8 mouse cellular contexts compared by ENCODE assay signal in genomic region chr16:73105496-73105895, GRCm38 (mm10).
DNase-seq lines count a peak whose midpoint lies in the region; ATAC-seq and TF ChIP-seq lines count a peak whose summit lies in the region.

No protein-coding gene starts in this region.

- TF ChIP-seq CTCF in midbrain, postnatal 0 days (IDR thresholded peaks at IDR 0.05), result no peak
- TF ChIP-seq CTCF in stomach, postnatal 0 days (IDR thresholded peaks at IDR 0.05; ENCODE audit: low read depth), result no peak

- 68% methylated on average over 10 of the region's 10 CpGs for WGBS in forebrain, embryonic 12.5 days
- 78% methylated on average over 10 of the region's 10 CpGs for WGBS in forebrain, embryonic 11.5 days
- WGBS in hindbrain, embryonic 15.5 days, result 28% methylated on average over 10 of the region's 10 CpGs
- WGBS in midbrain, postnatal 0 days, result 27% methylated on average over 10 of the region's 10 CpGs
- 68% methylated on average over 10 of the region's 10 CpGs for WGBS in stomach, postnatal 0 days

- ATAC-seq in forebrain, embryonic 12.5 days (ENCODE audit: low FRiP score), result 0 out of 2 replicates have a peak, but pooled peaks have one; percentile 51
- ATAC-seq in forebrain, embryonic 11.5 days (replicated peaks; ENCODE audit: low FRiP score), result no peak
- ATAC-seq in hindbrain, embryonic 15.5 days (ENCODE audit: low FRiP score, low read depth), result peak; percentile 81
- ATAC-seq in midbrain, postnatal 0 days (ENCODE audit: low FRiP score), result peak; percentile 81
- ATAC-seq in stomach, postnatal 0 days (ENCODE audit: low FRiP score, low TSS enrichment), result no peak
- no peak for ATAC-seq in erythroblast, adult 5-6 weeks (replicated peaks; ENCODE audit: low FRiP score, poor library complexity, severe bottlenecking)

- TF ChIP-seq EP300 in stomach, postnatal 0 days (optimal IDR thresholded peaks at IDR 0.05), result no peak

- H3K27ac ChIP-seq in forebrain, embryonic 12.5 days, result no peak overlapping the region
- no peak overlapping the region for H3K27ac ChIP-seq in forebrain, embryonic 11.5 days (ENCODE audit: low read depth, low read length)
- peak overlapping the region; percentile 46 for H3K27ac ChIP-seq in hindbrain, embryonic 15.5 days (replicated peaks)
- peak overlapping the region; percentile 43; the same call in 1 of the 2 replicates for H3K27ac ChIP-seq in midbrain, postnatal 0 days (ENCODE audit: low read depth, low read length)
- no peak overlapping the region for H3K27ac ChIP-seq in stomach, postnatal 0 days (replicated peaks)

- DNase-seq in forebrain, embryonic 11.5 days (ENCODE audit: low spot score), result no peak
- peak; percentile 78 for DNase-seq in cerebellum, adult 11-12 months
- DNase-seq in midbrain, postnatal 0 days (ENCODE audit: low spot score), result peak; percentile 94
- no peak for DNase-seq in stomach, postnatal 0 days (ENCODE audit: low spot score)
- DNase-seq in retina, embryonic 14.5 days (ENCODE audit: low spot score), result no peak

- no peak overlapping the region for H3K9ac ChIP-seq in forebrain, embryonic 12.5 days
- H3K9ac ChIP-seq in forebrain, embryonic 11.5 days (ENCODE audit: low read length), result no peak overlapping the region
- H3K9ac ChIP-seq in hindbrain, embryonic 15.5 days, result no peak overlapping the region
- H3K9ac ChIP-seq in midbrain, postnatal 0 days (replicated peaks; ENCODE audit: low read length, poor library complexity, severe bottlenecking), result no peak overlapping the region
- no peak overlapping the region for H3K9ac ChIP-seq in stomach, postnatal 0 days (ENCODE audit: low read length)

- no peak overlapping the region for H3K4me3 ChIP-seq in forebrain, embryonic 12.5 days (replicated peaks)
- no peak overlapping the region for H3K4me3 ChIP-seq in forebrain, embryonic 11.5 days (ENCODE audit: low read depth, low read length)
- H3K4me3 ChIP-seq in hindbrain, embryonic 15.5 days, result no peak overlapping the region
- H3K4me3 ChIP-seq in midbrain, postnatal 0 days (ENCODE audit: low read depth, low read length), result no peak overlapping the region
- H3K4me3 ChIP-seq in stomach, postnatal 0 days (ENCODE audit: low read depth, low read length), result no peak overlapping the region

- H3K9me3 ChIP-seq in forebrain, embryonic 12.5 days, result no peaks in the 10 kb centered on the region
- H3K9me3 ChIP-seq in forebrain, embryonic 11.5 days (ENCODE audit: control insufficient read depth, low read length), result no peaks in the 10 kb centered on the region
- no peaks in the 10 kb centered on the region for H3K9me3 ChIP-seq in hindbrain, embryonic 15.5 days
- H3K9me3 ChIP-seq in midbrain, postnatal 0 days (ENCODE audit: low read length), result no peaks in the 10 kb centered on the region
- H3K9me3 ChIP-seq in stomach, postnatal 0 days (ENCODE audit: control insufficient read depth, low read length), result no peaks in the 10 kb centered on the region

- no peaks in the 10 kb centered on the region for H3K27me3 ChIP-seq in forebrain, embryonic 12.5 days
- no peaks in the 10 kb centered on the region for H3K27me3 ChIP-seq in forebrain, embryonic 11.5 days (ENCODE audit: control insufficient read depth, insufficient read depth, low read length)
- H3K27me3 ChIP-seq in hindbrain, embryonic 15.5 days, result no peaks in the 10 kb centered on the region
- H3K27me3 ChIP-seq in midbrain, postnatal 0 days (ENCODE audit: insufficient read depth, low read length), result no peaks in the 10 kb centered on the region
- H3K27me3 ChIP-seq in stomach, postnatal 0 days (ENCODE audit: control insufficient read depth, insufficient read depth, low read length), result no peaks in the 10 kb centered on the region

- H3K36me3 ChIP-seq in forebrain, embryonic 12.5 days (replicated peaks), result no peaks in the 10 kb centered on the region
- no peaks in the 10 kb centered on the region for H3K36me3 ChIP-seq in forebrain, embryonic 11.5 days (ENCODE audit: control insufficient read depth, insufficient read depth, low read length)
- no peaks in the 10 kb centered on the region for H3K36me3 ChIP-seq in hindbrain, embryonic 15.5 days
- H3K36me3 ChIP-seq in midbrain, postnatal 0 days (ENCODE audit: insufficient read depth, low read length), result no peaks in the 10 kb centered on the region
- H3K36me3 ChIP-seq in stomach, postnatal 0 days (ENCODE audit: control insufficient read depth, insufficient read depth, low read length), result no peaks in the 10 kb centered on the region

- H3K4me2 ChIP-seq in forebrain, embryonic 12.5 days, result no peak overlapping the region
- H3K4me2 ChIP-seq in forebrain, embryonic 11.5 days (ENCODE audit: low read depth, low read length, severe bottlenecking), result no peak overlapping the region
- peak overlapping the region; percentile 26 for H3K4me2 ChIP-seq in hindbrain, embryonic 15.5 days
- no peak overlapping the region for H3K4me2 ChIP-seq in midbrain, postnatal 0 days (ENCODE audit: low read depth, low read length, poor library complexity, severe bottlenecking)
- no peak overlapping the region for H3K4me2 ChIP-seq in stomach, postnatal 0 days (replicated peaks; ENCODE audit: low read depth)

- peaks cover 9% of the 10 kb centered on the region; the same call in 1 of the 2 replicates for H3K4me1 ChIP-seq in forebrain, embryonic 12.5 days
- H3K4me1 ChIP-seq in forebrain, embryonic 11.5 days (replicated peaks; ENCODE audit: control insufficient read depth, insufficient read depth, low read length), result no peaks in the 10 kb centered on the region
- peaks cover 21% of the 10 kb centered on the region for H3K4me1 ChIP-seq in hindbrain, embryonic 15.5 days (replicated peaks)
- H3K4me1 ChIP-seq in midbrain, postnatal 0 days (ENCODE audit: insufficient read depth, low read length), result no peaks in the 10 kb centered on the region; the same call in 1 of the 2 replicates
- H3K4me1 ChIP-seq in stomach, postnatal 0 days (replicated peaks; ENCODE audit: control insufficient read depth, insufficient read depth), result no peaks in the 10 kb centered on the region

Comparison
In these comparisons a context has a peak if more than half of its experiments do, and no peak if none do; other contexts are left out.
1. ATAC-seq: peak in forebrain, embryonic 12.5 days (single experiment), hindbrain, embryonic 15.5 days (single experiment) and midbrain, postnatal 0 days (single experiment); none in forebrain, embryonic 11.5 days (single experiment), stomach, postnatal 0 days (single experiment) and erythroblast, adult 5-6 weeks (single experiment).
2. H3K27ac ChIP-seq: peak in hindbrain, embryonic 15.5 days (single experiment) and midbrain, postnatal 0 days (single experiment); none in forebrain, embryonic 12.5 days (single experiment), forebrain, embryonic 11.5 days (single experiment) and stomach, postnatal 0 days (single experiment).
3. DNase-seq: peak in cerebellum, adult 11-12 months (single experiment) and midbrain, postnatal 0 days (single experiment); none in forebrain, embryonic 11.5 days (single experiment), stomach, postnatal 0 days (single experiment) and retina, embryonic 14.5 days (single experiment).